Mouse (Mus musculus): Measurements from ENCODE around the gene Obp1a.

The Obp1a gene

DNA sequence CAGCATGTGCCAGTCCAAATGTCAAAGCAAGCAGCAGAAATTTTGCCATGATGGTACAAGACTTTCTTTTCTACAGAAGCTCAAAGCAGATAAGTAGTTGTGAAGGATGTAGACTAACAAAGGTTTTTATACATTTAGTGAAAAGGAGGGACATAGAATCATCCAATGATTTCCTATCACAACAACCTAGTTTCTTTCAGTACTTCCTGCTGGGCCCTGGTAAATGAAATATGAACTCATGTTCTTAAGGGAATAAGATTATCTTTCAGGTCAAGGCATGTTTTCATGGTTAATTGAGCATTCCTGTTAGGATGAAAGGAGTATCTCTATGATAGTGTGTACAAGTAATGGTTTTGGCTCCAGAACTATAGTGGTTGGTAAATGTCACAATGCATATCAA lies at the start of gene Obp1a:
TSS of gene Obp1a (minus strand) at position 101 of the 400 bp plus-strand sequence.
- DNase-seq (ENCODE audit: low spot score in 2 of 2), result no peak

DNA sequence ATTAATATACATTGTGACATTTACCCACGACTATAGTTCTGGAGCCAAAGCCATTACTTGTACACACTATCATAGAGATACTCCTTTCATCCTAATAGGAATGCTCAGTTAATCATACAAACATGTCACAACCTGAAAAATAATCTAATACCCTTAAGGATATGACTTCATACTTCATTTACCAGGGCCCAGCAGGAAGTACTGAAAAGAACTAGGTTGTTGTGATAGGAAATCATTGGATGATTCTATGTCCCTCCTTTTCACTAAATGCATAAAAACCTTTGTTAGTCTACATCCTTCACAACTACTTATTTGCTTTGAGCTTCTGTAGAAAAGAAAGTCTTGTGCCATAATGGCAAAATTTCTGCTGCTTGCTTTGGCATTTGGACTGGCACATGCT lies 34.0 kb upstream of the Obp1a start, which contains the start of gene Gm5938:
TSS of gene Gm5938 (plus strand) at position 301 of the 400 bp plus-strand sequence.
- no peak for DNase-seq (ENCODE audit: low spot score in 2 of 2)
